Mouse (Mus musculus): ENCODE results near the gene Slc25a26.

- TF ChIP-seq CTCF (conservative IDR thresholded peaks at IDR 0.05; ENCODE audit: low read length) (no peak), NANOG (IDR thresholded peaks at IDR 0.05; ENCODE audit: borderline replicate concordance, low read length) (no peak), POU5F1 (IDR thresholded peaks at IDR 0.05; ENCODE audit: borderline replicate concordance, low read length) (no peak)
Measured at GRCm38 (mm10) chr6:94540090-94540489, 40.0 kb downstream of the Slc25a26 start.
